Mouse (Mus musculus) brain, embryonic 14.5 days (tissue): Measurements from ENCODE around the gene Tapbpl.

ENCODE experiments used
- CTCF ChIP-seq: fragments of 200-500 bp; IDR thresholded peaks from 2 replicates; pipeline ENCODE4 v1.5.1; 2012; ENCODE audit warnings: inconsistent platforms, mild to moderate bottlenecking, moderate library complexity, borderline replicate concordance; ENCODE audit not compliant: insufficient read depth, insufficient read length; ENCODE audit errors: extremely low read depth
- POLR2A ChIP-seq: fragments of 200-500 bp; IDR thresholded peaks from 2 replicates; pipeline ENCODE4 v1.6.1; 2012; ENCODE audit warnings: mild to moderate bottlenecking, inconsistent platforms, borderline replicate concordance; ENCODE audit not compliant: poor library complexity, insufficient read depth, insufficient read length, severe bottlenecking; ENCODE audit errors: extremely low read depth

GRCm38 (mm10) chr6:125190816-125191215, 40.8 kb downstream of the Tapbpl start:
- TF ChIP-seq CTCF (no peak), POLR2A (no peak)
